Mouse (Mus musculus) left cerebral cortex, adult 6 months (tissue): ENCODE data around the gene Gm20594. TPM values are rescaled to one million over a fixed set of nuclear protein-coding genes. Genes with fewer than 3 reads are reported as not detected.

Experiments
- long read RNA-seq, 2 experiments: library from polyadenylated mRNA; unstranded; transcript quantifications; one replicate each; pipeline ENCODE4 v2.0.0; 2019 to 2020
- polyA plus RNA-seq: library from polyadenylated mRNA; unstranded; fragments of <200 nt; fragmentation: Nextera tagmentation; gene quantifications from 2 replicates; pipeline ENCODE4 v1.2.3, GENCODE M21; 2021

The Gm20594 gene
- polyA plus RNA-seq: not detected in 2 replicates
- long read RNA-seq, experiment 1: 0 reads
- long read RNA-seq, experiment 2: 0 reads

GRCm38 (mm10) chr6:79817616-79818015 is at the start of gene Gm20594:
Gene Gm20594 (plus strand): TSS chr6:79817916.

Other genes with a start within 250 kb of the Gm20594 start
- gene Lrrtm4, start 201.0 kb downstream of the Gm20594 start, polyA plus RNA-seq: 10.6 and 13.4 TPM in 2 replicates